Mouse (Mus musculus) heart, embryonic 15.5 days (tissue): ENCODE data around the gene Sec1. TPM values are rescaled to one million over a fixed set of nuclear protein-coding genes. Genes with fewer than 3 reads are reported as not detected.

Experiments
- ATAC-seq: fragments of 200-750 bp; cut with Nextera tagmentation; replicated peaks from 2 replicates; pipeline ENCODE4 v1.8.0; 2017; ENCODE audit warnings: low read depth, moderate TSS enrichment; ENCODE audit not compliant: insufficient number of reproducible peaks, insufficient read depth, low FRiP score
- H3K27ac ChIP-seq: fragments of 300-500 bp; sonication (generic); 2 replicates; pipeline ENCODE4 v1.5.1; 2015; ENCODE audit warnings: mild to moderate bottlenecking, inconsistent platforms
- H3K27me3 ChIP-seq: fragments of 300-500 bp; sonication (generic); 2 replicates; pipeline ENCODE4 v1.6.1; 2015; ENCODE audit warnings: inconsistent platforms
- H3K36me3 ChIP-seq: fragments of 300-500 bp; sonication (generic); 2 replicates; pipeline ENCODE4 v1.6.1; 2015; ENCODE audit warnings: mild to moderate bottlenecking, inconsistent platforms
- H3K4me1 ChIP-seq: fragments of 300-500 bp; sonication (generic); replicated peaks from 2 replicates; pipeline ENCODE4 v1.6.1; 2015; ENCODE audit warnings: inconsistent platforms
- H3K4me2 ChIP-seq: fragments of 300-500 bp; sonication (generic); 2 replicates; pipeline ENCODE4 v1.6.1; 2015; ENCODE audit warnings: inconsistent platforms, mild to moderate bottlenecking, moderate library complexity
- H3K4me3 ChIP-seq: fragments of 300-500 bp; sonication (generic); 2 replicates; pipeline ENCODE4 v1.5.1; 2015; ENCODE audit warnings: mild to moderate bottlenecking, inconsistent platforms
- H3K9ac ChIP-seq: fragments of 300-500 bp; sonication (generic); 2 replicates; pipeline ENCODE4 v1.6.1; 2015; ENCODE audit warnings: mild to moderate bottlenecking, inconsistent platforms
- H3K9me3 ChIP-seq: fragments of 300-500 bp; sonication (generic); replicated peaks from 2 replicates; pipeline ENCODE4 v1.6.1; 2016; ENCODE audit warnings: inconsistent platforms
- WGBS: fragments of 180-500 bp; shearing (Covaris S2); methylation state at CpG from one replicate; pipeline ENCODE4 v1.1.7; 2015; ENCODE audit warnings: mixed read lengths; 5-methylcytosine and 5-hydroxymethylcytosine counted together
- polyA plus RNA-seq: library from polyadenylated mRNA; unstranded; fragments of >200 nt; fragmentation: Nextera tagmentation; extraction: Ambion mirVana; gene quantifications from 2 replicates; pipeline ENCODE4 v1.2.1, GENCODE M21; 2015

Sec1 gene
- polyA plus RNA-seq, 1 experiment from 2014 or later: 0.13 TPM

- Histone ChIP-seq H3K36me3 (peaks cover 32% of the 10 kb centered on the region), H3K4me2 (no peak overlapping the region), H3K9me3 (no peaks in the 10 kb centered on the region), H3K4me3 (no peak overlapping the region), H3K9ac (no peak overlapping the region), H3K27me3 (no peaks in the 10 kb centered on the region), H3K27ac (no peak overlapping the region), H3K4me1 (peaks cover 47% of the 10 kb centered on the region)
- no peak for ATAC-seq
- 94% methylated on average over 20 of the region's 20 CpGs for WGBS
Observed at GRCm38 (mm10) chr7:45710477-45711191, 16.4 kb upstream of the Sec1 start.

GRCm38 (mm10) chr7:45709677-45710355 lies 15.6 kb upstream of the Sec1 start:
- no peak overlapping the region for H3K4me2 ChIP-seq
- H3K9ac ChIP-seq: no peak overlapping the region
- no peak for ATAC-seq
- WGBS: 71% methylated on average over 14 of the region's 14 CpGs
- peaks cover 48% of the 10 kb centered on the region for H3K4me1 ChIP-seq
- H3K9me3 ChIP-seq: no peaks in the 10 kb centered on the region
- H3K4me3 ChIP-seq: no peak overlapping the region
- H3K27ac ChIP-seq: no peak overlapping the region
- no peaks in the 10 kb centered on the region for H3K27me3 ChIP-seq
- H3K36me3 ChIP-seq: peaks cover 32% of the 10 kb centered on the region

- H3K9ac ChIP-seq: no peak overlapping the region
- peaks cover 32% of the 10 kb centered on the region for H3K36me3 ChIP-seq
- H3K4me1 ChIP-seq: peaks cover 44% of the 10 kb centered on the region
- no peak for ATAC-seq
- H3K9me3 ChIP-seq: no peaks in the 10 kb centered on the region
- H3K4me2 ChIP-seq: no peak overlapping the region
- no peak overlapping the region for H3K27ac ChIP-seq
- no peaks in the 10 kb centered on the region for H3K27me3 ChIP-seq
- H3K4me3 ChIP-seq: no peak overlapping the region
- WGBS: 49% methylated on average over 6 of the region's 6 CpGs
Observed at GRCm38 (mm10) chr7:45709036-45709435, 14.8 kb upstream of the Sec1 start.

GRCm38 (mm10) chr7:45708221-45708761 lies 14.1 kb upstream of the Sec1 start:
- Histone ChIP-seq H3K27ac (peak overlapping the region; percentile 92; the same call in 1 of the 2 replicates), H3K4me2 (peak overlapping the region; percentile 98), H3K4me1 (peaks cover 49% of the 10 kb centered on the region), H3K9me3 (no peaks in the 10 kb centered on the region), H3K36me3 (peaks cover 30% of the 10 kb centered on the region), H3K27me3 (no peaks in the 10 kb centered on the region), H3K9ac (0 out of 2 replicates have a peak overlapping the region, but pooled peaks have one; percentile 91), H3K4me3 (peak overlapping the region; percentile 72)
- ATAC-seq: no peak
- WGBS: 42% methylated on average over 13 of the region's 13 CpGs

- Histone ChIP-seq H3K36me3 (peaks cover 22% of the 10 kb centered on the region), H3K27me3 (no peaks in the 10 kb centered on the region), H3K4me3 (peak overlapping the region; percentile 72), H3K9me3 (no peaks in the 10 kb centered on the region), H3K9ac (peak overlapping the region; percentile 91), H3K4me2 (peak overlapping the region; percentile 98), H3K4me1 (peaks cover 50% of the 10 kb centered on the region), H3K27ac (peak overlapping the region; percentile 92)
- 1% methylated on average over 27 of the region's 27 CpGs for WGBS
- 0 out of 2 replicates have a peak, but pooled peaks have one; percentile 15 for ATAC-seq
Observed at GRCm38 (mm10) chr7:45707375-45707967, 13.3 kb upstream of the Sec1 start.

GRCm38 (mm10) chr7:45706721-45707241 lies 12.6 kb upstream of the Sec1 start:
- peak; percentile 13; the same call in 1 of the 2 replicates for ATAC-seq
- Histone ChIP-seq H3K27ac (peak overlapping the region; percentile 92), H3K27me3 (no peaks in the 10 kb centered on the region), H3K4me1 (peaks cover 50% of the 10 kb centered on the region), H3K36me3 (peaks cover 15% of the 10 kb centered on the region), H3K9ac (peak overlapping the region; percentile 91), H3K9me3 (no peaks in the 10 kb centered on the region), H3K4me2 (peak overlapping the region; percentile 98), H3K4me3 (peak overlapping the region; percentile 72)
- whole genome bisulfite sequencing: under 1% methylated on average over 45 of the region's 45 CpGs

GRCm38 (mm10) chr7:45705873-45706281 lies 11.7 kb upstream of the Sec1 start:
- Histone ChIP-seq H3K27ac (peak overlapping the region; percentile 92), H3K36me3 (peaks cover 8% of the 10 kb centered on the region), H3K27me3 (peaks cover 2% of the 10 kb centered on the region; the same call in 1 of the 2 replicates), H3K4me1 (peaks cover 56% of the 10 kb centered on the region), H3K9ac (peak overlapping the region; percentile 91), H3K4me2 (peak overlapping the region; percentile 98), H3K9me3 (no peaks in the 10 kb centered on the region), H3K4me3 (peak overlapping the region; percentile 72)
- 2% methylated on average over 7 of the region's 7 CpGs for WGBS
- peak; percentile 15 for ATAC-seq

- no peak for ATAC-seq
- H3K4me3 ChIP-seq: peak overlapping the region; percentile 72
- WGBS: 2% methylated on average over 21 of the region's 21 CpGs
Observed at GRCm38 (mm10) chr7:45705443-45705864, 11.3 kb upstream of the Sec1 start.

GRCm38 (mm10) chr7:45704730-45705442 lies 10.7 kb upstream of the Sec1 start, which contains the start of gene Dbp:
Dbp (plus strand) TSS chr7:45705088.
- peak within 1 kb of the TSS; percentile 72 for H3K4me3 ChIP-seq
- peak within 1 kb of the TSS; percentile 92 for H3K27ac ChIP-seq
- H3K27me3 ChIP-seq: peaks cover 11% of the 10 kb centered on the region
- H3K4me2 ChIP-seq: peak within 1 kb of the TSS; percentile 98
- H3K36me3 ChIP-seq: peaks cover 4% of the 10 kb centered on the region; the same call in 1 of the 2 replicates
- peak; percentile 87 for ATAC-seq
- no peaks in the 10 kb centered on the region for H3K9me3 ChIP-seq
- peaks cover 65% of the 10 kb centered on the region for H3K4me1 ChIP-seq
- under 1% methylated on average over 36 of the region's 36 CpGs for WGBS
- peak within 1 kb of the TSS; percentile 91 for H3K9ac ChIP-seq

More at GRCm38 (mm10) chr7:45705443-45705864, 11.3 kb upstream of the Sec1 start:
- H3K9me3 ChIP-seq: no peaks in the 10 kb centered on the region
- H3K4me2 ChIP-seq: peak overlapping the region; percentile 98
- H3K9ac ChIP-seq: peak overlapping the region; percentile 91
- H3K27me3 ChIP-seq: peaks cover 5% of the 10 kb centered on the region
- peaks cover 59% of the 10 kb centered on the region for H3K4me1 ChIP-seq
- H3K27ac ChIP-seq: peak overlapping the region; percentile 92
- H3K36me3 ChIP-seq: peaks cover 4% of the 10 kb centered on the region; the same call in 1 of the 2 replicates

GRCm38 (mm10) chr7:45704046-45704559 lies 9.9 kb upstream of the Sec1 start:
- Histone ChIP-seq H3K27ac (peak overlapping the region; percentile 87), H3K27me3 (peaks cover 19% of the 10 kb centered on the region), H3K4me1 (peaks cover 71% of the 10 kb centered on the region), H3K9me3 (no peaks in the 10 kb centered on the region), H3K4me2 (peak overlapping the region; percentile 98), H3K4me3 (peak overlapping the region; percentile 72), H3K9ac (peak overlapping the region; percentile 49), H3K36me3 (no peaks in the 10 kb centered on the region)
- WGBS: under 1% methylated on average over 13 of the region's 13 CpGs
- peak; percentile 44 for ATAC-seq
